Mouse (Mus musculus) cerebellum, adult 2 months (tissue): ENCODE results near the gene Cmtm3. TPM values are rescaled to one million over a fixed set of nuclear protein-coding genes. Genes with fewer than 3 reads are reported as not detected.
A peak's percentile ranks its signal among the peaks of the same experiment; 100 is the strongest.

Experiments used
- DNase-seq, 2 experiments: peaks; one replicate each; pipeline ENCODE4 v3.0.0; 2021
- H3K27ac ChIP-seq: fragments of 200-500 bp; 2 replicates; pipeline ENCODE4 v1.5.1; 2012; ENCODE audit warnings: low read length, control low read depth, inconsistent platforms; ENCODE audit not compliant: insufficient read depth
- H3K27me3 ChIP-seq: fragments of 200-500 bp; 2 replicates; pipeline ENCODE4 v1.6.1; 2012; ENCODE audit warnings: inconsistent platforms, mild to moderate bottlenecking, low read length, moderate library complexity; ENCODE audit not compliant: control insufficient read depth, insufficient read depth
- H3K4me1 ChIP-seq: fragments of 200-500 bp; 2 replicates; pipeline ENCODE4 v1.6.1; 2011; ENCODE audit warnings: low read length; ENCODE audit not compliant: control insufficient read depth, insufficient read depth
- H3K4me3 ChIP-seq: fragments of 200-500 bp; replicated peaks from 2 replicates; pipeline ENCODE3; 2011; ENCODE audit warnings: mild to moderate bottlenecking, low read depth, low read length, control low read depth; ENCODE audit not compliant: insufficient read depth
- CTCF ChIP-seq: fragments of 200-500 bp; IDR thresholded peaks from 2 replicates; pipeline ENCODE4 v1.5.1; 2011; ENCODE audit warnings: low read depth, mild to moderate bottlenecking, control low read depth, low read length, moderate library complexity, borderline replicate concordance; ENCODE audit not compliant: insufficient read depth
- POLR2A ChIP-seq: fragments of 200-500 bp; IDR thresholded peaks from 2 replicates; pipeline ENCODE4 v1.6.1; 2011; ENCODE audit warnings: low read length, control low read depth, borderline replicate concordance; ENCODE audit not compliant: insufficient read depth
- WGBS: fragments of 180-500 bp; shearing (Covaris S2); methylation state at CpG from one replicate; pipeline ENCODE4 v1.1.7; 2018; 5-methylcytosine and 5-hydroxymethylcytosine counted together
- polyA plus RNA-seq: library from polyadenylated mRNA; depleted of rRNA; stranded (reverse); fragments of >200 nt; gene quantifications from 2 replicates; pipeline ENCODE4 v1.2.3, GENCODE M21; 2012

Gene Cmtm3
- polyA plus RNA-seq, 1 experiment, result 16.9 TPM

- no peak overlapping the region for H3K27ac ChIP-seq
- DNase-seq, result no peak
- TF ChIP-seq POLR2A (no peak), CTCF (no peak)
- 36% methylated on average over 5 of the region's 5 CpGs for WGBS
- H3K4me3 ChIP-seq, result no peak overlapping the region
- H3K27me3 ChIP-seq, result no peaks in the 10 kb centered on the region
- no peaks in the 10 kb centered on the region; the same call in 1 of the 2 replicates for H3K4me1 ChIP-seq
Observed at GRCm38 (mm10) chr8:104348971-104349370, 9.8 kb downstream of the Cmtm3 start.

- no peaks in the 10 kb centered on the region for H3K27me3 ChIP-seq
- WGBS, result 86% methylated on average over 13 of the region's 13 CpGs
- H3K27ac ChIP-seq, result no peak overlapping the region
- no peak for TF ChIP-seq POLR2A
- TF ChIP-seq CTCF, result no peak
- no peak for DNase-seq
- no peaks in the 10 kb centered on the region for H3K4me1 ChIP-seq
- H3K4me3 ChIP-seq, result no peak overlapping the region
Observed at GRCm38 (mm10) chr8:104350047-104350446, 10.8 kb downstream of the Cmtm3 start.

- no peak overlapping the region for H3K27ac ChIP-seq
- TF ChIP-seq CTCF (peak; percentile 30), POLR2A (no peak)
- peaks cover 3% of the 10 kb centered on the region for H3K4me1 ChIP-seq
- no peaks in the 10 kb centered on the region for H3K27me3 ChIP-seq
- no peak overlapping the region for H3K4me3 ChIP-seq
- 57% methylated on average over 5 of the region's 5 CpGs for WGBS
- no peak for DNase-seq
Observed at GRCm38 (mm10) chr8:104353186-104353585, 14.0 kb downstream of the Cmtm3 start.

- TF ChIP-seq POLR2A (no peak), CTCF (no peak)
- no peaks in the 10 kb centered on the region for H3K27me3 ChIP-seq
- no peak for DNase-seq
- no peak overlapping the region for H3K27ac ChIP-seq
- WGBS, result 89% methylated on average over 10 of the region's 10 CpGs
- H3K4me1 ChIP-seq, result peaks cover 10% of the 10 kb centered on the region
- H3K4me3 ChIP-seq, result no peak overlapping the region
Observed at GRCm38 (mm10) chr8:104354504-104354903, 15.3 kb downstream of the Cmtm3 start.

- TF ChIP-seq POLR2A, result no peak
- TF ChIP-seq CTCF, result no peak
- no peak for DNase-seq
Observed at GRCm38 (mm10) chr8:104358637-104359036, 19.4 kb downstream of the Cmtm3 start.

GRCm38 (mm10) chr8:104359778-104360456 lies 20.7 kb downstream of the Cmtm3 start:
- peaks cover 19% of the 10 kb centered on the region for H3K4me1 ChIP-seq

More at GRCm38 (mm10) chr8:104358637-104359036, 19.4 kb downstream of the Cmtm3 start:
- Histone ChIP-seq H3K27me3 (no peaks in the 10 kb centered on the region), H3K27ac (no peak overlapping the region), H3K4me3 (no peak overlapping the region), H3K4me1 (peaks cover 19% of the 10 kb centered on the region)
- WGBS, result 50% methylated on average over 3 of the region's 3 CpGs

GRCm38 (mm10) chr8:104365695-104366094 lies 26.5 kb downstream of the Cmtm3 start:
- TF ChIP-seq CTCF (no peak), POLR2A (no peak)
- H3K4me3 ChIP-seq, result no peak overlapping the region
- no peaks in the 10 kb centered on the region for H3K27me3 ChIP-seq
- H3K4me1 ChIP-seq, result peaks cover 10% of the 10 kb centered on the region
- H3K27ac ChIP-seq, result no peak overlapping the region
- DNase-seq, result no peak
- WGBS, result 84% methylated on average over 9 of the region's 9 CpGs

More at GRCm38 (mm10) chr8:104359778-104360456, 20.7 kb downstream of the Cmtm3 start:
- H3K4me3 ChIP-seq, result no peak overlapping the region
- peak; percentile 59 to 74 for DNase-seq
- peak overlapping the region; percentile 42 for H3K27ac ChIP-seq
- no peaks in the 10 kb centered on the region for H3K27me3 ChIP-seq
- 29% methylated on average over 15 of the region's 15 CpGs for WGBS
- TF ChIP-seq POLR2A (no peak), CTCF (no peak)

- H3K27ac ChIP-seq, result no peak overlapping the region
- TF ChIP-seq POLR2A (no peak), CTCF (no peak)
- no peaks in the 10 kb centered on the region for H3K27me3 ChIP-seq
- H3K4me1 ChIP-seq, result peaks cover 15% of the 10 kb centered on the region
- no peak overlapping the region for H3K4me3 ChIP-seq
- DNase-seq, result no peak
- WGBS, result 60% methylated on average over 5 of the region's 5 CpGs
Observed at GRCm38 (mm10) chr8:104367398-104367797, 28.2 kb downstream of the Cmtm3 start.
